Mouse (Mus musculus) lung, adult 18-20 months (tissue): ENCODE data around the gene Zfp513.
"Not testable (repeated sequence)": the region's sequence is repeated elsewhere in the genome, so short reads cannot be mapped to it uniquely, and the experiment has no call there.

Experiments
- DNase-seq, 2 experiments: peaks; one replicate each; pipeline ENCODE4 v3.0.0; 2022; ENCODE audit warnings: mixed read lengths in 2 of 2

Gene Zfp513

GRCm38 (mm10) chr5:31201742-31202590 is at the start of gene Zfp513:
Gene Zfp513, minus strand, starts transcription at chr5:31202303.
- peak; percentile 98 for DNase-seq

GRCm38 (mm10) chr5:31251541-31252101 is 49.5 kb upstream of the Zfp513 start, which contains the start of gene Krtcap3:
Gene Krtcap3, plus strand, starts transcription at chr5:31251691.
- peak; percentile 77 to 85 for DNase-seq

GRCm38 (mm10) chr5:31250716-31251115 is 48.6 kb upstream of the Zfp513 start:
- no peak for DNase-seq

- no peak for DNase-seq
These were observed 40.1 kb upstream of the Zfp513 start for GRCm38 (mm10) chr5:31242191-31242590.

- no peak for DNase-seq
These were observed 39.5 kb upstream of the Zfp513 start for GRCm38 (mm10) chr5:31241522-31242034.

GRCm38 (mm10) chr5:31240637-31241521 is 38.8 kb upstream of the Zfp513 start, which contains the start of the genes Nrbp1 and Gm9970:
Gene Nrbp1, plus strand, starts transcription at chr5:31240864.
Gene Gm9970, minus strand, starts transcription at chr5:31241232.
- DNase-seq, result peak; percentile 96 to 97

GRCm38 (mm10) chr5:31226641-31227040 is 24.5 kb upstream of the Zfp513 start:
- DNase-seq, result no peak

GRCm38 (mm10) chr5:31222696-31223095 is 20.6 kb upstream of the Zfp513 start:
- DNase-seq, result no peak

- peak in 1 of 2 experiments; percentile 39 for DNase-seq
These were observed 19.3 kb upstream of the Zfp513 start for GRCm38 (mm10) chr5:31221304-31221945.

GRCm38 (mm10) chr5:31220448-31221303 is 18.6 kb upstream of the Zfp513 start, which contains the start of gene Ppm1g:
Gene Ppm1g, minus strand, starts transcription at chr5:31220687.
- DNase-seq, result peak; percentile 96 to 97

- DNase-seq, result peak in 1 of 2 experiments; percentile 45
These were observed 17.9 kb upstream of the Zfp513 start for GRCm38 (mm10) chr5:31219911-31220447.

GRCm38 (mm10) chr5:31219474-31219873 is 17.4 kb upstream of the Zfp513 start:
- DNase-seq, result no peak

GRCm38 (mm10) chr5:31219070-31219469 is 17.0 kb upstream of the Zfp513 start:
- DNase-seq, result no peak

GRCm38 (mm10) chr5:31218294-31218693 is 16.2 kb upstream of the Zfp513 start:
- DNase-seq, result no peak

GRCm38 (mm10) chr5:31216554-31216953 is 14.5 kb upstream of the Zfp513 start:
- not testable (repeated sequence) for DNase-seq

GRCm38 (mm10) chr5:31204421-31204820 is 2.3 kb upstream of the Zfp513 start:
- DNase-seq, result no peak

GRCm38 (mm10) chr5:31203866-31204265 is 1.8 kb upstream of the Zfp513 start:
- no peak for DNase-seq

- DNase-seq, result no peak
These were observed 830 bp upstream of the Zfp513 start for GRCm38 (mm10) chr5:31202933-31203332.

GRCm38 (mm10) chr5:31201042-31201741 is 911 bp downstream of the Zfp513 start:
- no peak for DNase-seq

GRCm38 (mm10) chr5:31200327-31200768 is 1.8 kb downstream of the Zfp513 start:
- DNase-seq, result no peak
